Mouse (Mus musculus): Measurements from ENCODE around the gene Chrna3. TPM values are rescaled to one million over a fixed set of nuclear protein-coding genes. Genes with fewer than 3 reads are reported as not detected.

Chrna3 gene
- polyA plus RNA-seq, 1 experiment from 2014 or later = not detected

- Histone ChIP-seq H3K4me3 (ENCODE audit: inconsistent target) (no peak overlapping the region), H3K27ac (no peak overlapping the region), H3K79me2 (ENCODE audit: inconsistent target) (no peaks in the 10 kb centered on the region), H3K36me3 (ENCODE audit: inconsistent target) (no peaks in the 10 kb centered on the region)
- WGBS (ENCODE audit: missing documents) = 20% methylated on average over 37 of the region's 38 CpGs
These were observed 658 bp downstream of the Chrna3 start for GRCm38 (mm10) chr9:55025534-55026274.

- H3K4me3 ChIP-seq (ENCODE audit: inconsistent target) = no peak overlapping the region
- H3K27ac ChIP-seq = no peak overlapping the region
- 48% methylated on average over 13 of the region's 13 CpGs for WGBS (ENCODE audit: missing documents)
These were observed 2.3 kb downstream of the Chrna3 start for GRCm38 (mm10) chr9:55023902-55024583.

DNA sequence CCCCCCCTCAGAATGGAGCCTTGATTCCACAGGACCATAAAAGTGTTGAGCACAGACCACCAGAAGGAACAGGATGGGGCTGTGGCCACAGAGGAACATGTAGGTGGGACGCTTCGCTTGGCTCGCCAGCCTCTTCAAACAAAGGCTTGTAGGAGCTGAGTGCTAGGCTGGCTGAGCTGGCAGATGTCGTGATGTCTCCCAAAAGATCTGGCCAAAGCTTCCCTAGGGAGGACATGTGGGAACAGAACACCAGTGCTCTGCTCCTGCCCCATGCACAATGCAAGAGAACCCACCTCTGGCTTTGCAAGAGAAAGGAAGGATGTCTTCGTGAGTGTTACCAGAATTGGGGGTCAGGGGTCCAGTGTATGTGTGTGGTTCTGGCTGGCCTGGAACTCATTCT, 3.0 kb downstream of the Chrna3 start:
- Histone ChIP-seq H3K36me3 (ENCODE audit: inconsistent target) (no peaks in the 10 kb centered on the region), H3K79me2 (ENCODE audit: inconsistent target) (no peaks in the 10 kb centered on the region), H3K4me3 (ENCODE audit: inconsistent target) (no peak overlapping the region), H3K27ac (no peak overlapping the region)
- 77% methylated on average over 5 of the region's 5 CpGs for WGBS (ENCODE audit: missing documents)

More at GRCm38 (mm10) chr9:55023902-55024583, 2.3 kb downstream of the Chrna3 start:
- Histone ChIP-seq H3K36me3 (ENCODE audit: inconsistent target) (no peaks in the 10 kb centered on the region), H3K79me2 (ENCODE audit: inconsistent target) (no peaks in the 10 kb centered on the region)

DNA sequence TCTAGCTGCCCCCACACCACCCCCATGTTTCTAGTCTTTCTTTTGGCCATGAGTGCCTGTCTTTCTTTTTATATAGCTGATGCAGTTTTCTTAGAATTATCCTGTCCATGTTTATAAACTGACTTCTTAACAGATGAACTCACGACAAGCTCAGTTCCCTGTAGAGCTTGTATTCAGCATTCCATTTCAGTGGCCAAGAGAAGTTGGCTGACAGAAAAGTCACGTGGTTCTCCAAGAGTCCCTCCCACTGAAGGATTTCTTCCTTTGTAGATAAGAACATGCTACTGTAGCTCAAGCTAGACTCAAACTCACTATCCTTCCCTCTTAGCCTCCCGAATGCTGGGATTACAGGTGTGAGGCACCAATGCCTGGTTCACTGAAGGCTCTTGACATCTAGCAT, 9.4 kb downstream of the Chrna3 start:
- H3K79me2 ChIP-seq (ENCODE audit: inconsistent target) = no peaks in the 10 kb centered on the region
- H3K36me3 ChIP-seq (ENCODE audit: inconsistent target) = no peaks in the 10 kb centered on the region
- 74% methylated on average over 3 of the region's 3 CpGs for WGBS (ENCODE audit: missing documents)
- H3K4me3 ChIP-seq (ENCODE audit: inconsistent target) = no peak overlapping the region
- no peak overlapping the region for H3K27ac ChIP-seq

DNA sequence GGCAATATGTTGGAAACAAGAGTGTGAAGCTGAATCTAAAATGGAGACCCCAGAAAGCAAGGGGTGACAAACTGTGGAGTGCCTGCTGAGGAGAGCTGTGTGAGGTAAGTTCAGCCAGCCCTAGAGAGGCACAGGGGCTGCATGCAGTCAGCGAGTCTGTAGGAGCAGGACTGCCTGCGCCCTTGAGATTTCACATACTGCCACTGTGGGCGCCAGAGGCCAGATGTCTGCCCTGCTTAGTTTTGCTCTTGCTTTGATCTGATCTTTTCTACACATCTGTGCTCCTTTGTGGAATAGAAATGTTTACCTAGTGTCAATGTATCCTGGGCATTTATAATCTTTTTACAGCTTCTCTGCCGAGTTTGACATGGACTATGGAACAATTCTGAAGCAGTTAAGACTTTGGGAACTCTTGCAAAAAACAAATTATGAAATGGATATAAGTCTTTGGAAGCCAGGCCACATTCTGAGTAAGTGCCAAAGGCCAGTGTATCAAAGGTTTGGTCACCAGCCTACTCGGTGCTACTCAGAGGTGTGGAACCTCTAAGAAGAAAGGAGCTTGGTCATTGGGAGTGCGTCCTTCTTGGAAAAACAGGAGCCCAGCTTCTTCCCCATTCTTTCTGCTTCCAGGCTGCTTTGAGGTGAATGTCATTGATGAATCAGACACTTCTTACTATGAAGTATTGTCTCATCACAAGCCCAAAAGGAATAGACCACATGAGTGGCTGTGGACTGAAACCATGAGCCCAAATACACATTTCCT, 15.6 kb downstream of the Chrna3 start:
- 73% methylated on average over 6 of the region's 6 CpGs for WGBS (ENCODE audit: missing documents)
- Histone ChIP-seq H3K27ac (no peak overlapping the region), H3K36me3 (ENCODE audit: inconsistent target) (no peaks in the 10 kb centered on the region), H3K79me2 (ENCODE audit: inconsistent target) (no peaks in the 10 kb centered on the region), H3K4me3 (ENCODE audit: inconsistent target) (no peak overlapping the region)

DNA sequence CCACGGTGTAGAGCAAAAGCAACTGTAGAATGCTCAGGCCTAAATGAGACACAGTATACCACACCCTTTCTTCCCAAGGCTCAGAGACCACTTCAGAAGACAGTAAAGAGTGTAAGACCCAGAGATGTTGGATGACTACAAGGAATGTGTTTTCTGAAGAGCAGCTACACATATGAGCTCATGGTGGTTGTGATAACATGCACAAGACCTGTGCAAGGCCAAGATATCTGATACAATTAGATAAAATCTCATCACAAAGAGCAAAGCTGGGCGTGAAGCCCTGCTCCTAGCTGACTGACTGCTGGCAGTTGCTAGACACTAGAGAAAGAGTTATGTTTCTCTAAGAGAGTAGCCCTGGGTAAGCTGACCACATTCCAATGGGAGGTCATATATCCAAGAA, 16.7 kb downstream of the Chrna3 start:
- Histone ChIP-seq H3K36me3 (ENCODE audit: inconsistent target) (no peaks in the 10 kb centered on the region), H3K4me3 (ENCODE audit: inconsistent target) (no peak overlapping the region), H3K79me2 (ENCODE audit: inconsistent target) (no peaks in the 10 kb centered on the region), H3K27ac (no peak overlapping the region)
- 95% methylated on average over 2 of the region's 2 CpGs for WGBS (ENCODE audit: missing documents)

GRCm38 (mm10) chr9:55003609-55004008, 22.8 kb downstream of the Chrna3 start:
- Histone ChIP-seq H3K36me3 (ENCODE audit: inconsistent target) (no peaks in the 10 kb centered on the region), H3K27ac (no peak overlapping the region), H3K79me2 (ENCODE audit: inconsistent target) (no peaks in the 10 kb centered on the region), H3K4me3 (ENCODE audit: inconsistent target) (no peak overlapping the region)
- WGBS (ENCODE audit: missing documents) = 39% methylated on average over 4 of the region's 4 CpGs

DNA sequence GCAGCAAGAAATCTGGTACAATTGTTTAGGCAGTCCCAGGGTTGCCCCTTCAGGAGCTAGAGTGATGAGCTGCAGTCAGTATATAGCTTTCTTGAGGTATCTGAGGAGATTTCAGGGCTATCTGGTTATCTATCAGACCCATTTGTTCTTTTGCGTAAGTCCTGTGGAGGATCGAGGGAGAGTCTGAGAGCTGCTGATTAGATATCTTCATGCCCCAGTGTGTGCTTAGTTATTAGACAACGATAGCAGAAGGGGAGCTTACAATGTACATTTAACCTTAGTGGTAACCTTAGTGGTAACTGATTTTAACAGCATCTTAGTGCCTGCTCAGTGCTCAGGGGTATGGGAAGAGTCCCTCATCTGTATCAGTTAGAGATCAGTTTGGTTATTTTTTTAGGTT, 30.7 kb downstream of the Chrna3 start:
- Histone ChIP-seq H3K27ac (no peak overlapping the region), H3K4me3 (ENCODE audit: inconsistent target) (no peak overlapping the region), H3K36me3 (ENCODE audit: inconsistent target) (no peaks in the 10 kb centered on the region), H3K79me2 (ENCODE audit: inconsistent target) (no peaks in the 10 kb centered on the region)
- 86% methylated on average over 3 of the region's 3 CpGs for WGBS (ENCODE audit: missing documents)

DNA sequence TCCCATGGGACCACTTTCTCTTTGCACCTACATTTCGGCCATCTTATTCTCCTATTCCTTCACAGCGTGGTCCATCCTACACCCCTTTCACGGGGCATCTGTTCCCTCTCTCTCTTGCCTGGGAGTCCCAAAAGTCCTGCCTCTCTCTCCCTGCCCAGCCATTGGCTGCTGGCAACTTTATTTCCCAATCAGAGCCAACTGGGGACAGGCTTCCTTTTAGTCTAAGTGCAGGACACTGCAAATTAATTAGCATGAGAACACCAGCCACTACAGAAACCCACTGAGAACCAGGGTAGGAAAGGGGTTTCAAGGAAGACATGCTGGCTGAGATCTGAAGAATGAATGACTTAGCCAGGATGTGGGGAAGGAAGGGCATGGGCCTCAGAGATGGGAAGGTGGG, 32.0 kb downstream of the Chrna3 start:
- no peak overlapping the region for H3K27ac ChIP-seq
- H3K4me3 ChIP-seq (ENCODE audit: inconsistent target) = no peak overlapping the region
- H3K79me2 ChIP-seq (ENCODE audit: inconsistent target) = no peaks in the 10 kb centered on the region
- H3K36me3 ChIP-seq (ENCODE audit: inconsistent target) = no peaks in the 10 kb centered on the region
- WGBS (ENCODE audit: missing documents) = 78% methylated on average over 3 of the region's 3 CpGs

GRCm38 (mm10) chr9:54990362-54990761, 36.0 kb downstream of the Chrna3 start:
- Histone ChIP-seq H3K27ac (no peak overlapping the region), H3K4me3 (ENCODE audit: inconsistent target) (no peak overlapping the region), H3K79me2 (ENCODE audit: inconsistent target) (no peaks in the 10 kb centered on the region), H3K36me3 (ENCODE audit: inconsistent target) (no peaks in the 10 kb centered on the region)
- WGBS (ENCODE audit: missing documents) = 87% methylated on average over 3 of the region's 3 CpGs

GRCm38 (mm10) chr9:54982401-54982800, 44.0 kb downstream of the Chrna3 start:
- Histone ChIP-seq H3K4me3 (ENCODE audit: inconsistent target) (no peak overlapping the region), H3K79me2 (ENCODE audit: inconsistent target) (no peaks in the 10 kb centered on the region), H3K27ac (no peak overlapping the region), H3K36me3 (ENCODE audit: inconsistent target) (no peaks in the 10 kb centered on the region)
- 36% methylated on average over 7 of the region's 7 CpGs for WGBS (ENCODE audit: missing documents)

DNA sequence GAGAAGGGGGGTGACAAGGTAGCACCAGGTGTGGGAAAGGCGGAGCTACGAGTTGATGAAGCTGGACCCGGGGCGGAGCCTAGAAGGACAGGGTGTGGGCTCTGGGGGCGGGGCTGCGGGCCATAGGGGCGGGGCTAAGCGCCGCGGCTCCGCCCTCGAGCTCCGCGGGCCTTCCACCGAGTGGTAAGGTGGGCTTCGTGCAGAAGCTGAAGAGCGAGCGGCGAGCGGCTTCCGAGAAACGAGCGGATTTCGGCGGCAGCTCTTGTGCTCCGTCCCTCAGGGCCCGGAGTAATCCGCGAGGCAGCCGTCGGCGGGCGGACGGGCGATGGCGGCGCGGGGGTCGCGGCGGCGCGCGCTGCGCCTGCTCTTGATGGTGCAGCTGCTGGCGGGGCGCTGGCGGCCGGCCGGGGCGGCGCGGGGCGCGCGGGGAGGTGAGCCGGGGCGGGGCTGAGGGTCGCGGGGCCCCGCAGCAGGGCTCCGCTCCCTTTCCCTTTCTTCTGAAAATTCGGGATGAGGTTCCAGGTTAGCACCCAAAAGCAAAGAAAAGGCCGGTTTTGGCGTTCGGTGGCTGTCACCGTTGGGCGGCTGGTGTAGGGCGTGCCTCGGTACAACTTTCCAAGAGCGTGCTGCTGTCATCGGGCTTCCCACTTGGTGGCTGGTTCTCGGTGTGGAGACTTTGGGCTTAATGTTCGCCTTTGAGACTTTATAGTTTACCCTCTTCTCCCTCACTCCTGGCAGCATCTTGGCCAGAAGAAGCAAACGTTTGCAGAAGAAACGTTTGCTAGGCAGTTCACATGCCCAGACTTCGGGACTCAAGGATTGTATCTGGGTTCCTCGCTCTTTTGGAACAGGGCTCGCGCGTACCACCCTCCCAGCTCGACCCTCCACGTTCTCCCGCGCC, 44.8 kb downstream of the Chrna3 start:
- WGBS (ENCODE audit: missing documents) = 2% methylated on average over 73 of the region's 85 CpGs
- H3K36me3 ChIP-seq (ENCODE audit: inconsistent target) = no peaks in the 10 kb centered on the region
- H3K27ac ChIP-seq = no peak overlapping the region
- H3K79me2 ChIP-seq (ENCODE audit: inconsistent target) = no peaks in the 10 kb centered on the region
- H3K4me3 ChIP-seq (ENCODE audit: inconsistent target) = no peak overlapping the region

DNA sequence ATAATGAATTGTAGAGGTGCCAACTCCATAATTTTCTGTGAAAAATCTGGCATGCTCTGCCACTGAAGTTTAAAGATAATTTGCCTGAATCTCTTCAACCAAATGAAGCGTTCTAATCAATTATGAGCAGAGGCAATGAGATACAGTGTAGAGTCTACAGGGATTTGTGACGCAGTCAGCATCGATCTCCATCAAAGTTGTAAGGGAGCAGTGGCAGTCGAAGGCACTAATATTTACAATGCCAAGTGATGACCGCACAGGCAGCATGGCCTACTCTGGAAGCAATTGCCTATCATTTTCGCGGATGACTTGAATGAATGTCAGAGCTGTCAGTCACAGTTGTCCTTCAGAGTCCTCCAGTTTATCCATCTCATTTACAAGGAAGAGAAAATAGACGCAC, 45.7 kb downstream of the Chrna3 start, which contains the start of gene Chrna5:
Gene Chrna5, plus strand, starts transcription at position 207 of the 400 bp plus-strand sequence.
- 74% methylated on average over 8 of the region's 8 CpGs for WGBS (ENCODE audit: missing documents)
- no peaks in the 10 kb centered on the region for H3K79me2 ChIP-seq (ENCODE audit: inconsistent target)
- H3K27ac ChIP-seq = no peak within 1 kb of the TSS
- H3K4me3 ChIP-seq (ENCODE audit: inconsistent target) = no peak within 1 kb of the TSS
- H3K36me3 ChIP-seq (ENCODE audit: inconsistent target) = no peaks in the 10 kb centered on the region

GRCm38 (mm10) chr9:54969972-54970637, 56.3 kb downstream of the Chrna3 start:
- H3K4me3 ChIP-seq (ENCODE audit: inconsistent target) = no peak overlapping the region
- no peaks in the 10 kb centered on the region for H3K36me3 ChIP-seq (ENCODE audit: inconsistent target)
- H3K79me2 ChIP-seq (ENCODE audit: inconsistent target) = no peaks in the 10 kb centered on the region
- WGBS (ENCODE audit: missing documents) = 41% methylated on average over 8 of the region's 8 CpGs
- no peak overlapping the region for H3K27ac ChIP-seq
